Mouse (Mus musculus) liver, postnatal 0 days (tissue): ENCODE measurements around the gene Scrg1.

Source experiments
- CTCF ChIP-seq: sonication (generic); IDR thresholded peaks from 2 replicates; pipeline ENCODE4 v1.5.1; 2016; ENCODE audit warnings: antibody characterized with exemption, low read depth
- EP300 ChIP-seq: IDR thresholded peaks from 2 replicates; pipeline ENCODE4 v1.6.1; 2016; ENCODE audit warnings: antibody characterized with exemption, low read depth, mild to moderate bottlenecking

DNA sequence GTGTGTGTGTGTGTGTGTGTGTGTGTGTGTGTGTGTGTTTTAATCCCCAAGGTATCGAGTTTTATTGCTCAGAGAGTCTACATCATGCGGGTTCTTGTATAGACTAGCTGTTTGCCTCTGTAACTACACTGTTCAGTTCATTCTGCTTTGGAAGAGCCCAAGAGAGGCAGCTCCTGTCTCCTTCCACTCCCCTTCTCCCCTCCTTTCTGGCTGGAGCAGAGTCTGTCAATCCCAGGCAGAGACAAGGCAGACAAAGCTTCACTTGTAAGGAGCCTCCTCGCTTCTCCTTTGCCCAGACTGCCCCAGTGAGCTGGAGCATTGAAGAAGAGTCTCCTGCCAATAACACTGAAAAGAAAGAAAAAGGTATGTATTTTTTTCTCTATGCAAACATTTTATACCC is at the start of gene Scrg1:
- TF ChIP-seq CTCF (no peak), EP300 (no peak)
